Mouse (Mus musculus) embryonic facial prominence, embryonic 10.5 days (tissue): ENCODE measurements around the gene Hhat. TPM values are rescaled to one million over a fixed set of nuclear protein-coding genes. Genes with fewer than 3 reads are reported as not detected.

Experiments used
- DNase-seq: peaks from one replicate; pipeline ENCODE4 v3.0.0-alpha.2; 2017; ENCODE audit warnings: low spot score
- H3K27ac ChIP-seq: fragments of 300-500 bp; sonication (generic); replicated peaks from 2 replicates; pipeline ENCODE4 v1.5.1; 2016; ENCODE audit warnings: mild to moderate bottlenecking
- H3K27me3 ChIP-seq: fragments of 300-500 bp; sonication (generic); replicated peaks from 2 replicates; pipeline ENCODE4 v1.6.1; 2016; ENCODE audit warnings: low read depth, mild to moderate bottlenecking; ENCODE audit not compliant: poor library complexity, severe bottlenecking
- H3K36me3 ChIP-seq: fragments of 300-500 bp; sonication (generic); replicated peaks from 2 replicates; pipeline ENCODE4 v1.6.1; 2016; ENCODE audit warnings: mild to moderate bottlenecking, moderate library complexity
- H3K4me1 ChIP-seq: fragments of 300-500 bp; sonication (generic); 2 replicates; pipeline ENCODE4 v1.6.1; 2016
- H3K4me3 ChIP-seq: fragments of 300-500 bp; sonication (generic); 2 replicates; pipeline ENCODE4 v1.5.1; 2016; ENCODE audit warnings: mild to moderate bottlenecking, moderate library complexity
- H3K9me3 ChIP-seq: fragments of 300-500 bp; sonication (generic); 2 replicates; pipeline ENCODE4 v1.6.1; 2016; ENCODE audit warnings: mild to moderate bottlenecking
- WGBS: fragments of 180-500 bp; shearing (Covaris S2); methylation state at CpG from one replicate; pipeline ENCODE4 v1.1.7; 2016; 5-methylcytosine and 5-hydroxymethylcytosine counted together
- polyA plus RNA-seq: library from polyadenylated mRNA; unstranded; fragments of >200 nt; fragmentation: Nextera tagmentation; extraction: Ambion mirVana; gene quantifications from 2 replicates; pipeline ENCODE4 v1.2.1, GENCODE M21; 2016

Gene Hhat
- polyA plus RNA-seq, 1 experiment from 2014 or later = 9.9 TPM

DNA sequence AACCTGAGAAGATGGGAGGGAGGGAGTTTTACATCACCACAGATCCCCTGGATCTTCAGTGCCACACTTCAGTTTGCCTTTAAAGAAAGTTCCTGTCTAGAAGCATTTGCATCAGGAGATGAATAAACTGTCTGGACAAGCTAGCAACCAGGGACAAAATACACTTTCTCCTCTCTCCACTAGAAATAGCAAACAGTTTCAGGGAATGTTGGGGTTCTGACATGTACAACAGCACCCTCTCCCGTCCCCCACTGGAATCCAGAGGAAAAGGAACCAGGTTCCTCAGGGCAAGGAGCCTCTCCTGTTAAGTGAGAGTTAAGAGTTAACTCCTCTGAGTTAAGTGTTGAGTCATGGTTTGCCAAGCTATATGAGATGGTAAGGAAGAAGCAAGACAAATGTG, 224.2 kb downstream of the Hhat start:
- 45% methylated on average over 1 of the region's 1 CpGs for WGBS
- H3K27ac ChIP-seq = no peak overlapping the region
- no peaks in the 10 kb centered on the region for H3K36me3 ChIP-seq
- DNase-seq = no peak
- H3K9me3 ChIP-seq = no peaks in the 10 kb centered on the region
- H3K27me3 ChIP-seq = no peaks in the 10 kb centered on the region
- peaks cover 5% of the 10 kb centered on the region; the same call in 1 of the 2 replicates for H3K4me1 ChIP-seq
- H3K4me3 ChIP-seq = no peak overlapping the region

DNA sequence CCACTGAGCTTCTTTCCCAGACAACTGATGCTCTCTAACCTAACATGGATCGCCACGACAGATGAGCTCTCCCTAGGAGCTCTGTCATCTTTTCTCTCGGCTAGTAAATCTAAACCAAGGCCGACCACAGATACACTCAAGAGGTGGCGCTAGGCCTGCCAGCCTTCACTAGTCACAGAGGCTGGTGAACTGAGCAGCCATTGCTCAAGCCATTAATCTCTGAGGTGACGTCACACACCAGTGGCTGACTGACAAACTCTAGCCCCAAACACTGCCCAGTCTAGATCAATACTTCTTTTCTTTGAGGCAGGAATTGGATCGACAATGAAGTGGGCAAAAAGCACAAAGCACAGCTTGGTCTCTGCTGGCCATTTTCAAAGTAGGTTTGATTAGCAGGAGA, 226.1 kb downstream of the Hhat start:
- 69% methylated on average over 7 of the region's 7 CpGs for WGBS
- DNase-seq = no peak
- no peak overlapping the region for H3K4me3 ChIP-seq
- no peak overlapping the region for H3K27ac ChIP-seq
- H3K4me1 ChIP-seq = peaks cover 9% of the 10 kb centered on the region
- no peaks in the 10 kb centered on the region for H3K9me3 ChIP-seq
- no peaks in the 10 kb centered on the region for H3K36me3 ChIP-seq
- no peaks in the 10 kb centered on the region for H3K27me3 ChIP-seq

GRCm38 (mm10) chr1:192544091-192544490, 226.9 kb downstream of the Hhat start:
- DNase-seq = no peak
- 68% methylated on average over 9 of the region's 9 CpGs for WGBS
- Histone ChIP-seq H3K9me3 (no peaks in the 10 kb centered on the region), H3K27me3 (no peaks in the 10 kb centered on the region), H3K27ac (peak overlapping the region; percentile 8; the same call in 1 of the 2 replicates), H3K4me3 (no peak overlapping the region), H3K36me3 (no peaks in the 10 kb centered on the region), H3K4me1 (peaks cover 9% of the 10 kb centered on the region)

DNA sequence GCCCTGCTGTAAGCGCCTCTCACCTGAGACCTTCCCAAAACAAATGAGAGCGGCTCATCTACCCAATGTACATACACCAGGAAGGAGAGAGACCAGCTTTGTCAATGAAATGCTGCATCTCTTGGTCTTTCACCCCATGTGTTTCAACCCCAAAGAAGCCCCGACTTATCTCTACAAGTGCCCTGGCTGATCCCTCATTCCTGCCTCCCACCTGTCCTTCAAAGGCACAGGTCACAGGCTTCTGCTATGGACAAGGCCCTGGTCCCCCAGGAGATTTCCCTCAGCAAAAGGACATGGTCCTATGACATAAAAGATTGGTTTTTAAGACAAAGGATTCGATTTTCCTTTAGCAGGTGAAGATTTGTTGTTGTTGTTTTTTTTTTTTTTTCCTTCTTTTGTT, 227.3 kb downstream of the Hhat start:
- H3K36me3 ChIP-seq = no peaks in the 10 kb centered on the region

DNA sequence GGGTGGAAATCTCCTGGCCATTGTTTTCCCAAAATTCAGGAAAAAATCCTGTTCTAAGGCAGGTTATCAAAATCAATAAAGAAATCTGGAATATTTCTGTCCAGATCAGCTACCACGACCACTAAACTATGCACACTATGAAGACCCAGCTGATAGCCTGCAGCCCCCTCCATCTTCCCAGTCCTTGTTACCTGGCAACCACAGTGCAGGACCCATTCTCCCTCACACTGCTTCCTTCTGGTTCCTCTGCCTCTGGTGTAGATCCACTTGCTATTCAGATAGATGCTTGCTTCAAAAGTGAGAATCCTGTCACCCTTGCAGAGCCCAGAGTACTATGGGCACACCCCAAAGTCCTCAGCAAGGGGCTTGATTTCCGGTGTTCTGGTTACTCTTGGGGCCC, 228.9 kb downstream of the Hhat start:
- 79% methylated on average over 2 of the region's 2 CpGs for WGBS
- Histone ChIP-seq H3K4me1 (peaks cover 13% of the 10 kb centered on the region), H3K9me3 (no peaks in the 10 kb centered on the region), H3K27me3 (no peaks in the 10 kb centered on the region), H3K27ac (no peak overlapping the region), H3K36me3 (no peaks in the 10 kb centered on the region), H3K4me3 (no peak overlapping the region)
- DNase-seq = no peak

More for the DNA sequence above, 227.3 kb downstream of the Hhat start:
- DNase-seq = no peak
- Histone ChIP-seq H3K27ac (peak overlapping the region; percentile 30; the same call in 1 of the 2 replicates), H3K4me3 (no peak overlapping the region), H3K4me1 (peaks cover 9% of the 10 kb centered on the region), H3K27me3 (no peaks in the 10 kb centered on the region), H3K9me3 (no peaks in the 10 kb centered on the region)
- WGBS = 87% methylated on average over 4 of the region's 4 CpGs

DNA sequence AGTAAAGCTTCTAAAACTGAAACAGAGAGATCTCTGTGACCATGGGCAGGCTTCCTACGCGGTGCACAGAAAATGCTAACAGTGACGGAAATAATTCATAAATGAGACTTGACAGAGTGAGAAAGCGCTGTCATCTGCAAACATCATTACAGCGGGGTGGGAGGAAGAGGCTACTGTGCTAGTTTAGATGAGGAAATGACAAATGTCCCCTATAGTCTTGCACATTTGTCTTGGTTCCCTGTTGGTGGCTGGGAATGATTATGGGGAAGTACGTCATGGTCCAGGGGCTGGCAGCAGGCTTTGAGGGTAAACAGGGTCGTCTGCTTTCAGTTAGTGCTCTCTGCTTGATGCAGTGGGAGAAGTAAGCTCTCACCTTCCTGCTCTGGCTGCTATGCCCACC, 233.9 kb downstream of the Hhat start:
- no peaks in the 10 kb centered on the region for H3K36me3 ChIP-seq
- H3K27ac ChIP-seq = no peak overlapping the region
- peaks cover 8% of the 10 kb centered on the region; the same call in 1 of the 2 replicates for H3K4me1 ChIP-seq
- H3K4me3 ChIP-seq = no peak overlapping the region
- no peaks in the 10 kb centered on the region for H3K27me3 ChIP-seq
- H3K9me3 ChIP-seq = no peaks in the 10 kb centered on the region
- DNase-seq = peak; percentile 34
- 70% methylated on average over 7 of the region's 7 CpGs for WGBS

DNA sequence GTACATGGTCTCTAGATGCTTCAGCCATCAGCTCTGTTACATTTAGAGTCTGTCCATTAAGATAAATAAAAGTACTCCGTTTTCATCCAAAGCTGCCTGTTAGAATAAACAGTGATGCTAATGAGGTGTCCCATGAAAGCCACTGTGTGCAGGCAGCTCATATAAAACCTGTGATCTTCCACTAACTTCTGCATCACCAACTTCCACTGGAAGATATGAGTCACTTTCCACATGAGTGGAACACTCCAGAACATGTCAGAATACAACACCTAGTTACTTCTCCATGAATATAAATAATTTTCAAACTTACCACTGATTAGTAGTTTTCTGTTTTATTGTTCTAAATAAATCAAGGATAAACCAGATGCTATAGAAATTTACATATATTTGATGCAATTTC, 234.6 kb downstream of the Hhat start:
- Histone ChIP-seq H3K27me3 (no peaks in the 10 kb centered on the region), H3K4me1 (peaks cover 6% of the 10 kb centered on the region; the same call in 1 of the 2 replicates), H3K27ac (no peak overlapping the region), H3K4me3 (no peak overlapping the region), H3K36me3 (no peaks in the 10 kb centered on the region), H3K9me3 (no peaks in the 10 kb centered on the region)
- DNase-seq = no peak
- 69% methylated on average over 1 of the region's 1 CpGs for WGBS

- H3K4me1 ChIP-seq = peaks cover 8% of the 10 kb centered on the region
- no peaks in the 10 kb centered on the region for H3K9me3 ChIP-seq
- H3K4me3 ChIP-seq = no peak overlapping the region
- H3K36me3 ChIP-seq = no peaks in the 10 kb centered on the region
- no peak overlapping the region for H3K27ac ChIP-seq
- H3K27me3 ChIP-seq = no peaks in the 10 kb centered on the region
- no peak for DNase-seq
Observed at GRCm38 (mm10) chr1:192533016-192533415, 238.0 kb downstream of the Hhat start.

GRCm38 (mm10) chr1:192532212-192532611, 238.8 kb downstream of the Hhat start:
- no peak overlapping the region for H3K4me3 ChIP-seq
- H3K4me1 ChIP-seq = peaks cover 12% of the 10 kb centered on the region
- no peaks in the 10 kb centered on the region for H3K9me3 ChIP-seq
- no peaks in the 10 kb centered on the region for H3K27me3 ChIP-seq
- H3K27ac ChIP-seq = no peak overlapping the region
- no peaks in the 10 kb centered on the region for H3K36me3 ChIP-seq
- WGBS = 50% methylated on average over 2 of the region's 2 CpGs
- no peak for DNase-seq

GRCm38 (mm10) chr1:192531490-192532146, 239.4 kb downstream of the Hhat start:
- Histone ChIP-seq H3K4me1 (peaks cover 13% of the 10 kb centered on the region), H3K36me3 (no peaks in the 10 kb centered on the region), H3K4me3 (no peak overlapping the region), H3K9me3 (no peaks in the 10 kb centered on the region), H3K27ac (no peak overlapping the region), H3K27me3 (no peaks in the 10 kb centered on the region)
- no peak for DNase-seq
- WGBS = 63% methylated on average over 2 of the region's 2 CpGs

DNA sequence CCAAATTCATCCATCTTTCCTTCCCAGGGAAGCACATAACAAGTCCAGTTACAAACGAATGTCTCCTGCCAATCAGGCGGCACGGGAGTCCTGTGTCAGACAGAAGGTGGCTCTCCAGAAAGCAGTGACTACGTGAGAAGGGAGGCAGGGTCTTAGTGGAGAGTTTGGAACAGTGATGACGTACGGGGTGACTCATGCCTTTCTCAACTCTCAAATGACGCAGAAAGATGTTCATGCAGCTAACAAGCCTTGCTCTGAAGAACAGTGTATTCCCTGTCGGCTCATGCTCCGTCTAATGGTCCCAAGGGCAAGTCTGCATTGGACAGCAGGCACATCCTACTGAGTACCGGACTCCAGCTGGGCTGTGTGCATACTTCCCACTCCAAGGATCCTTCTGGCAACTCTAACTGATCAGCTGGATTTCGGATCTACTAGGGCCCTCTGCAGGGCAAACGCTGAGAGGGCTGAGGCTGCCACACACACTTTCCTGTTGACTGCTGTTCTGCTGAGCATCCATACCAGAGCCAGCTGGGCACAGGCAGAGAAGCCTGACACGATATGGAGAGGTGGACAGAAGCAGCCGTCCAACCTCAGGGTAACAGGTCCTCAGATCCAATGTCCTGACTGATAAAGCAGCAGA, 245.2 kb downstream of the Hhat start:
- no peaks in the 10 kb centered on the region for H3K36me3 ChIP-seq
- DNase-seq = no peak
- no peaks in the 10 kb centered on the region for H3K27me3 ChIP-seq
- H3K27ac ChIP-seq = no peak overlapping the region
- 74% methylated on average over 14 of the region's 14 CpGs for WGBS
- H3K4me3 ChIP-seq = no peak overlapping the region
- no peaks in the 10 kb centered on the region for H3K9me3 ChIP-seq
- peaks cover 50% of the 10 kb centered on the region for H3K4me1 ChIP-seq

DNA sequence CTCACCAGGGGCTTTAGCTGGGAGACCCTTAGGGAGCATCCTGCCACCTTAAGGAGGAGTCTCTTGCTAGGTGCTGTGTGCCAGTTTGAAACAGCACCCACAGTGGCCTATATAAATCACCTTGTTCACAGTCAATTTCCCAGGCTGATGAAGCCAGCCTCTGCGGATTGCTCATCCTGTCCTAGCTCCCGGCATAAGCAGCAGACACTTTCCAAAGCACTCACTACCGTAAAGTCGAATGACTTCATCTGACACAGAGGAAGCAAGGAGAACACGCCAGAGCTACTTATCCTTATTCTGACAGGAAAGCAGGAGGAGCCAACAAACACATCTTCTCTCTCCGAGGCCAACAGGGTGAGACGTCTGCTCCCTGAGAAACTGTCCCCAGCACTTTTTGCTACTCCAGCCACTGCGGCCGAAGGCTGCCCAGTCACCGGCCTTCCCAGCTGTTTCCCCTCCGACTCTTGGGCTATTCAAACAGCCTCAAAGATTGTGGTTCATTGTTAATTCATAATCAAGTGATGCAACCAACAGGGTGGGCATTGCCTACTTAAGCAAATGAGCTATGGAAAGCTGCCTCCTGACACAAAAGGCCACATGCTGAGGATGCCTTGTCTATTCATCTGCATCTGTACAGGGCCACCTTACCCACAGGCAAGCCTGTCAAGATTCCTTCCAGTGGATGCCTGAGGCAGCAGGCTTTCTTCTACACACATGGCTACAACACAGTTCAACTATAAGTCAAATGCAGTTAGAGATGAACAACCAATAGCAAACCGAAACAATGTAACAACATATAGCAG, 248.4 kb downstream of the Hhat start:
- H3K9me3 ChIP-seq = no peaks in the 10 kb centered on the region
- H3K36me3 ChIP-seq = no peaks in the 10 kb centered on the region
- H3K27ac ChIP-seq = no peak overlapping the region
- DNase-seq = no peak
- peaks cover 54% of the 10 kb centered on the region for H3K4me1 ChIP-seq
- H3K4me3 ChIP-seq = no peak overlapping the region
- 59% methylated on average over 12 of the region's 12 CpGs for WGBS
- no peaks in the 10 kb centered on the region for H3K27me3 ChIP-seq
